Mouse (Mus musculus) right cerebral cortex, postnatal 14 days (tissue): ENCODE results near the gene Aldh3a1.
A peak's percentile ranks its signal among the peaks of the same experiment; 100 is the strongest.

ENCODE experiments used
- DNase-seq: peaks from one replicate; pipeline ENCODE4 v3.0.0; 2022

Aldh3a1 gene

GRCm38 (mm10) chr11:61251741-61252140 lies 44.4 kb downstream of the Aldh3a1 start:
- DNase-seq, result no peak

DNA sequence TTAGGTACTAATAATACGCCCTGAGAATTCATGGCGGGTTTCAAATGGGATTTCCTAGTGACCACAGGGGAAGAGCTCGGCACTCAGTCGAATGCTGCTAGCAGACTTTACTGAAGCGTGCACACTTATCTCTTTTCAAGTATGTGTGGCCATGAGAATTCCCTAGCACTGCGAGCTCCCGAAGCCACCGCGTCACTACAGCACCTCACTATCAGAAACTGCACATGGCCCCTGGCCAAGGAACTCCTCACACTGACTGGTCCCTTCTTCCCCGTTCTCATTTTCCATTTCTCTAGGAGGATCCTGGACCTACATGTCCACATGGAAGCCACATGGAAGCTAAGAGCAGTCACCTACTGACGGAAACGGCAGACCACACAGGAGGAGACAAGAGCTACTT lies 45.5 kb downstream of the Aldh3a1 start:
- DNase-seq, result no peak

- DNase-seq, result no peak
These were observed 51.8 kb downstream of the Aldh3a1 start for GRCm38 (mm10) chr11:61259106-61259505.

DNA sequence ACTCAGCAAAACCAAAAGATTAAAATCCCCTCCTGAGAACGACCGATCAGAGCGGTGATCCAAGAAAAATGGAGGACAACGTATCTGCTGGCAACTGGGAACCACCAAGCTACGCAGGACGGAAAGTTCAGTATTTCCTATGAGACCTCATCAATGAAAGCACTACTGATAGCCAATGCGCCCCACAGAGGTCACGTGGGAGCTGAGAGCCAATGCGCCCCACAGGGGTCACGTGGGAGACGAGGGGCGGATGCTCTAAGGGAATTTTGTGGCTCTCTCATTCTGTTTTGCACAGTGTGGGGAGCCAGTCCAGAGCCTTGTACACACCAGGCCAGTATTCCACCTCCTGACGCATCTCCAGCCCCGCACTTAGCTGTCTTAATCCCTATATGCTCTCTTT lies 55.2 kb downstream of the Aldh3a1 start:
- DNase-seq, result no peak

- no peak for DNase-seq
These were observed 56.5 kb downstream of the Aldh3a1 start for GRCm38 (mm10) chr11:61263841-61264240.

DNA sequence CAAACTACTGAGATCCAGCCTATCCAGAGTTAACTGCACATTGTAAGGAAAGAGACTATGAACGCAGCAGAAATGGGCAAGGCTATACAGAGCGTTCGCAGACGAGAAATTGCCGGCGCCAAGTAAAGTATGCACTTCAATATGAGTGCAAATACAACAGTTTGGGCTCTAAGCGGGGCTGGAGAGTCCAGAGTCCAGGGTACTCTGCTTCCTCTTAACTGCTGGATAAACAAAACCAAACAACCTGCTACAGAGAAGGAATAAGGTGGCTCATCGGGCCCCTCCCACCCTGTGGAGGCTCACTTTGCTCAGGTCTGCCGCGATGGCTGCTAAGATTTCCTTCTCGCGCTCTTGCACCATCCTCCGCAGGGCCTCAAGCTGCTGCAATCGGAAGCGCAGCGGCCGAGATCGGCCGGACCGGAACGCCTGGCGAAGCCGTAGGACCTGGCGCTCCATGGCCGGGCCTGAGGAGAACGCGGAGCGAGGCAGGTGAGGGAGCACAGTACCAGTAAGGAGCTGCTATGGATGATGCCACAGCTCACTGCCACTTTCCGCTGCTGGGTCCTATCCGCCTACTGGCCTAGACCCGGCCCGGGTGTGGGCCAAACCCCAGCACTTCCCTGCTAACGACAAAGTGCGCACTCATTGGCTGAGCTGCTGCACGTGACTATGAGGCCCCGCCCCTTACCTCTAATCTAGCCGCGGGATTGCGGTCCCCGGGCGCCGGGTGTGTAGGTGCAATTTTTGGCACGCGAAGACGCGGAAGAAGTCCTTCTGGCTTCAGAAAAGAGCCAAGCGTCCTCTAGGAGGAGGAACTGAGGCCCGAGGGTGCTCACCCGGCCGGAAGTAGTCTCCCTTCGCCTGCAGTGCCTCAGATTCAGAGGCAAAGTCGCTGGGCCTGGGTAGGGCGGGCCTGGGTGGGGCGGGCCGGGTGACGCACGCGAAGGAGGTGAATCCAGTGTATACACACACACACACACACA lies 59.5 kb downstream of the Aldh3a1 start, which contains the start of gene Aldh3a2:
Gene Aldh3a2 (minus strand): TSS at position 914 of the 983 bp plus-strand sequence.
- peak; percentile 92 for DNase-seq
